Mouse (Mus musculus) midbrain, embryonic 15.5 days (tissue): ENCODE results near the gene Gfod1. TPM values are rescaled to one million over a fixed set of nuclear protein-coding genes. Genes with fewer than 3 reads are reported as not detected.

Experiments
- ATAC-seq: fragments of 200-750 bp; cut with Nextera tagmentation; replicated peaks from 2 replicates; pipeline ENCODE4 v1.8.0; 2017; ENCODE audit warnings: moderate TSS enrichment
- H3K27ac ChIP-seq: fragments of 300-500 bp; sonication (generic); 2 replicates; pipeline ENCODE4 v1.5.1; 2015; ENCODE audit warnings: mild to moderate bottlenecking, inconsistent platforms
- H3K27me3 ChIP-seq: fragments of 300-500 bp; sonication (generic); replicated peaks from 2 replicates; pipeline ENCODE4 v1.6.1; 2015; ENCODE audit warnings: inconsistent platforms
- H3K36me3 ChIP-seq: fragments of 300-500 bp; sonication (generic); replicated peaks from 2 replicates; pipeline ENCODE4 v1.6.1; 2015; ENCODE audit warnings: inconsistent platforms
- H3K4me1 ChIP-seq: fragments of 300-500 bp; sonication (generic); 2 replicates; pipeline ENCODE4 v1.6.1; 2015; ENCODE audit warnings: inconsistent platforms
- H3K4me2 ChIP-seq: fragments of 300-500 bp; sonication (generic); 2 replicates; pipeline ENCODE4 v1.6.1; 2015; ENCODE audit warnings: inconsistent platforms, mild to moderate bottlenecking, moderate library complexity
- H3K4me3 ChIP-seq: fragments of 300-500 bp; sonication (generic); 2 replicates; pipeline ENCODE4 v1.5.1; 2015; ENCODE audit warnings: mild to moderate bottlenecking, inconsistent platforms
- H3K9ac ChIP-seq: fragments of 300-500 bp; sonication (generic); 2 replicates; pipeline ENCODE4 v1.6.1; 2015; ENCODE audit warnings: mild to moderate bottlenecking, inconsistent platforms
- H3K9me3 ChIP-seq: fragments of 300-500 bp; sonication (generic); 2 replicates; pipeline ENCODE4 v1.6.1; 2016; ENCODE audit warnings: inconsistent platforms
- WGBS: fragments of 180-500 bp; shearing (Covaris S2); methylation state at CpG from one replicate; pipeline ENCODE4 v1.1.7; 2015; ENCODE audit warnings: mixed read lengths; 5-methylcytosine and 5-hydroxymethylcytosine counted together
- polyA plus RNA-seq: library from polyadenylated mRNA; unstranded; fragments of >200 nt; fragmentation: Nextera tagmentation; extraction: Ambion mirVana; gene quantifications from 2 replicates; pipeline ENCODE4 v1.2.1, GENCODE M21; 2015

Gene Gfod1
- polyA plus RNA-seq, 1 experiment from 2014 or later = 2.4 TPM

DNA sequence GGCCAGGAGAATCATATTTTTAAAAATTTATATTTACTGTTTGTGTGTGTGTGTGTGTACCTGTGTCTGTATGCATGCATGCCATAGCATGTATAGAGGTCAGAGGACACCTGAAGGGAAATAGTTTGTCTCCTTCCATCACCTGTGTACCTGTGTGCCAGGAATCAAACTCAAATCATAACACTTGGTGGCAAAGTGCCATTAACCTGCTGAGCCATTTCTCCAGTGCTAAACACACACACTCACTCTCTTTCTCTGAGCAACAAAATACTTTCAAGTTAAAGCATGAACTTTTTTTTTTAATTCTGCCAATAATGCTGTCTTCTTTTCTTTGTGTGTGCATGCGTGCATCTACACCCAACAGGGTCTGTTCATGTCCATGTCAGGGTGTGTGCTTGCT lies 83.3 kb downstream of the Gfod1 start:
- Histone ChIP-seq H3K4me2 (no peak overlapping the region), H3K27ac (no peak overlapping the region), H3K27me3 (no peaks in the 10 kb centered on the region), H3K36me3 (no peaks in the 10 kb centered on the region), H3K4me3 (no peak overlapping the region), H3K9me3 (no peaks in the 10 kb centered on the region), H3K4me1 (peaks cover 9% of the 10 kb centered on the region), H3K9ac (no peak overlapping the region)
- WGBS = 83% methylated on average over 1 of the region's 1 CpGs
- no peak for ATAC-seq

- H3K27ac ChIP-seq = no peak overlapping the region
- no peak overlapping the region for H3K4me3 ChIP-seq
- H3K4me1 ChIP-seq = peaks cover 27% of the 10 kb centered on the region
- 63% methylated on average over 4 of the region's 4 CpGs for WGBS
- H3K4me2 ChIP-seq = no peak overlapping the region
- no peaks in the 10 kb centered on the region for H3K27me3 ChIP-seq
- no peak overlapping the region for H3K9ac ChIP-seq
- H3K9me3 ChIP-seq = no peaks in the 10 kb centered on the region
- H3K36me3 ChIP-seq = no peaks in the 10 kb centered on the region
- no peak for ATAC-seq
Measured at GRCm38 (mm10) chr13:43218764-43219163, 85.2 kb downstream of the Gfod1 start.

GRCm38 (mm10) chr13:43218284-43218683 lies 85.7 kb downstream of the Gfod1 start:
- H3K4me1 ChIP-seq = peaks cover 27% of the 10 kb centered on the region
- 69% methylated on average over 4 of the region's 4 CpGs for WGBS
- no peaks in the 10 kb centered on the region for H3K36me3 ChIP-seq
- no peaks in the 10 kb centered on the region for H3K27me3 ChIP-seq
- H3K4me3 ChIP-seq = no peak overlapping the region
- no peak for ATAC-seq
- no peak overlapping the region for H3K4me2 ChIP-seq
- H3K9ac ChIP-seq = no peak overlapping the region
- no peaks in the 10 kb centered on the region for H3K9me3 ChIP-seq
- H3K27ac ChIP-seq = no peak overlapping the region

- Histone ChIP-seq H3K27ac (no peak overlapping the region), H3K9ac (no peak overlapping the region), H3K27me3 (no peaks in the 10 kb centered on the region), H3K9me3 (no peaks in the 10 kb centered on the region), H3K4me3 (no peak overlapping the region), H3K36me3 (no peaks in the 10 kb centered on the region), H3K4me2 (no peak overlapping the region), H3K4me1 (peaks cover 27% of the 10 kb centered on the region)
- 84% methylated on average over 4 of the region's 4 CpGs for WGBS
- ATAC-seq = no peak
Measured at GRCm38 (mm10) chr13:43217686-43218085, 86.3 kb downstream of the Gfod1 start.

GRCm38 (mm10) chr13:43217059-43217458 lies 86.9 kb downstream of the Gfod1 start:
- H3K9me3 ChIP-seq = no peaks in the 10 kb centered on the region
- H3K27me3 ChIP-seq = no peaks in the 10 kb centered on the region
- no peak overlapping the region for H3K4me3 ChIP-seq
- H3K36me3 ChIP-seq = no peaks in the 10 kb centered on the region
- no peak overlapping the region for H3K27ac ChIP-seq
- WGBS = 83% methylated on average over 8 of the region's 8 CpGs
- peaks cover 27% of the 10 kb centered on the region for H3K4me1 ChIP-seq
- ATAC-seq = no peak
- no peak overlapping the region for H3K9ac ChIP-seq
- H3K4me2 ChIP-seq = no peak overlapping the region

- no peaks in the 10 kb centered on the region for H3K36me3 ChIP-seq
- H3K9ac ChIP-seq = no peak overlapping the region
- no peaks in the 10 kb centered on the region for H3K9me3 ChIP-seq
- H3K27ac ChIP-seq = peak overlapping the region; percentile 66
- WGBS = 76% methylated on average over 9 of the region's 9 CpGs
- H3K4me1 ChIP-seq = peaks cover 27% of the 10 kb centered on the region
- H3K4me3 ChIP-seq = no peak overlapping the region
- peak overlapping the region; percentile 51 for H3K4me2 ChIP-seq
- no peaks in the 10 kb centered on the region for H3K27me3 ChIP-seq
- no peak for ATAC-seq
Measured at GRCm38 (mm10) chr13:43215994-43216706, 87.8 kb downstream of the Gfod1 start.

DNA sequence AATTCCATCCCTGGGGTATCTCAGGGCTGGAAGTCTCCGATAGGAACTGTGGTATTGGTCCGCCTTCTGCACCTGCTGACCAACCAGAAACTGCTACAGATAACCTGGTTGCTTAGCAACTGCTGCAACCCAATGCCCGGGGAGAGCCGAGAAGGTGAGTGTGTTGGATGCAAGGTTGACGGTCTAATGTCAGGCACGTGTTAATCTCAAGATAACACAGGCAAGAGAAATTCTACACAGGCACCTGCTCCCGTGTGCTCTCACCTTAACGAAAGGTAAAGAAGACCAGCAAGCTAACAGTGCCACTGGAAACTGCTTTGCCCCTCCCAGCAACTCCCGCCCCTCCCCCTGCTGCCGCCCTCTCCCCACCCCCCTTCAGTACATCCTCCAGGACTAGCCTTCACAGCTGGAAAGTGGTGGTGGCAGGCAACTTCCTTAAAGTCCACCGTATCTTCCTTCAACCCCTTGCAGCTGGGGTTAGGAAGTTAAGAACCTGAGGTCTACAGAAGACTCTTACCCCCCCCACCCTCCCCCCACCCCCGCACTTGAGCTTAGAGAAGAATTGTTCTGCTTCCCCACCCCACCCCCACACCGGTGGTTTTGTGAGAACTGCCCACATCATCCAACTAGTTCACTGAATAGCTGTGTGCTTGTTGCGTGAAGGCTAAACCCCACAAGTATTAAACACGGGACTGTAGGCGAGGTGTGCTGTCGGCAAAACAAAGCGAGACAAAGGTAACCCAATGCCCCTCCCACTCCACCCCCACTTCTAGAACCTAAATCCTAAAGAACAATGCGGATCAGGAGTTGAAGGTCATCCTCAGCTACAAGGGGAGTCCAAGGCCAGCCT lies 88.6 kb downstream of the Gfod1 start:
- H3K27me3 ChIP-seq = no peaks in the 10 kb centered on the region
- H3K4me3 ChIP-seq = peak overlapping the region; percentile 24
- ATAC-seq = peak; percentile 87
- no peaks in the 10 kb centered on the region for H3K36me3 ChIP-seq
- H3K9me3 ChIP-seq = no peaks in the 10 kb centered on the region
- WGBS = 9% methylated on average over 19 of the region's 19 CpGs
- H3K9ac ChIP-seq = no peak overlapping the region
- peaks cover 27% of the 10 kb centered on the region for H3K4me1 ChIP-seq
- peak overlapping the region; percentile 66 for H3K27ac ChIP-seq
- H3K4me2 ChIP-seq = peak overlapping the region; percentile 51

GRCm38 (mm10) chr13:43212338-43212737 lies 91.6 kb downstream of the Gfod1 start:
- ATAC-seq = no peak
- no peak overlapping the region for H3K27ac ChIP-seq
- H3K4me3 ChIP-seq = no peak overlapping the region
- H3K4me1 ChIP-seq = peaks cover 25% of the 10 kb centered on the region
- H3K4me2 ChIP-seq = no peak overlapping the region
- H3K27me3 ChIP-seq = no peaks in the 10 kb centered on the region
- no peaks in the 10 kb centered on the region for H3K9me3 ChIP-seq
- H3K36me3 ChIP-seq = no peaks in the 10 kb centered on the region
- WGBS = 49% methylated on average over 7 of the region's 7 CpGs
- H3K9ac ChIP-seq = no peak overlapping the region

GRCm38 (mm10) chr13:43210956-43211355 lies 93.0 kb downstream of the Gfod1 start:
- Histone ChIP-seq H3K4me2 (no peak overlapping the region), H3K9me3 (no peaks in the 10 kb centered on the region), H3K36me3 (no peaks in the 10 kb centered on the region), H3K4me1 (peaks cover 20% of the 10 kb centered on the region), H3K27ac (no peak overlapping the region), H3K27me3 (no peaks in the 10 kb centered on the region), H3K9ac (no peak overlapping the region), H3K4me3 (no peak overlapping the region)
- WGBS = 89% methylated on average over 5 of the region's 5 CpGs
- no peak for ATAC-seq

DNA sequence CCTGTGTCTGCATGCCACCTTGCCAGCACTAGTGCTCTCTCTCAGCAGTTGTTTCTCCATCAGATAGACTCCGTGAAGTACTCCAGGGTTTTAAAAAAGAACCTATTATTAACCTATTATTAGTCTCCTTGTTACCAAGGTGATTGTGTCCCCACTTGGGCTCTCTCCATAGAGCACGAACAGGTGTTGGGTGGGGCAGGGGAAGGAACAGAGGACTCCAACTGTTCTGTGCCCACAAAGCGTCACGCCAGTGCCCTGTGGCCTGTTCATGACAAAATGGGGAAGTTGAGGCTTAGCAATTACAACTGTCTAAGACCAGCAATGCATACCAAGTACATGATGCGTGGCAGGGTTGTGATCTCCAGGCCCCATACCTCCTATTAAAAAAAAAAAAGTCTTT lies 94.4 kb downstream of the Gfod1 start:
- 72% methylated on average over 5 of the region's 5 CpGs for WGBS
- no peak overlapping the region for H3K4me2 ChIP-seq
- H3K9ac ChIP-seq = no peak overlapping the region
- 0 out of 2 replicates have a peak, but pooled peaks cover 7% of the 10 kb centered on the region for H3K4me1 ChIP-seq
- no peak overlapping the region for H3K27ac ChIP-seq
- no peak overlapping the region for H3K4me3 ChIP-seq
- no peaks in the 10 kb centered on the region for H3K27me3 ChIP-seq
- H3K36me3 ChIP-seq = no peaks in the 10 kb centered on the region
- no peak for ATAC-seq
- H3K9me3 ChIP-seq = no peaks in the 10 kb centered on the region

DNA sequence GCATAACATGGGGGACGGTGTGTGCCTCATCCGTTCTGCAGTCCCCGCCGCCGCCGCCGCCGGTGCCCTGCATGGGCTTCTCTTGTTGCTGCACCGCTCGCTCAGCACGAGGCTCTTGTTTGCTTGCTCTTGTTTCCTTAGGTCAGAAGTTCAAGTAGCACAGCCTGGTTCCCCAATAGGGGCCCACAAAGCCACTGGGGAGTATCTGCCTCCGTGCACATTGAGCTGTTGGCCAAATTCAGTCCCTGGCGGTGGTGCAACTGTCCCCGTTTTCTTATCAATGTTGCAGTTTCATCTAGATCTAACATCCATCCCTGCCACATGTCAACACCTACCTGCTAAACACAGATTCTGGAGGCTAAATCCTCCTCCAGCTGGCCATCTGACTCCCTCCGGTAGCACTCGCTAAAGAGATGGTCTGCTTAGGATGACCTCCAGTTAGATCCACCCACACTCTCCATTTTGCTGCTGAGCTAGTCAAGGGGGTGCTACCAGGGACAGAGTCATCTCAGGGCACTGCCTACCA lies 95.0 kb downstream of the Gfod1 start:
- H3K9ac ChIP-seq = no peak overlapping the region
- H3K36me3 ChIP-seq = no peaks in the 10 kb centered on the region
- H3K9me3 ChIP-seq = no peaks in the 10 kb centered on the region
- no peaks in the 10 kb centered on the region for H3K27me3 ChIP-seq
- WGBS = 59% methylated on average over 16 of the region's 16 CpGs
- no peak overlapping the region for H3K27ac ChIP-seq
- H3K4me1 ChIP-seq = 0 out of 2 replicates have a peak, but pooled peaks cover 1% of the 10 kb centered on the region
- no peak overlapping the region for H3K4me3 ChIP-seq
- no peak for ATAC-seq
- no peak overlapping the region for H3K4me2 ChIP-seq

- H3K4me2 ChIP-seq = no peak overlapping the region
- no peak overlapping the region for H3K4me3 ChIP-seq
- H3K9me3 ChIP-seq = no peaks in the 10 kb centered on the region
- H3K4me1 ChIP-seq = no peaks in the 10 kb centered on the region
- H3K36me3 ChIP-seq = no peaks in the 10 kb centered on the region
- H3K27ac ChIP-seq = no peak overlapping the region
- ATAC-seq = no peak
- no peaks in the 10 kb centered on the region for H3K27me3 ChIP-seq
- no peak overlapping the region for H3K9ac ChIP-seq
- WGBS = 84% methylated on average over 12 of the region's 12 CpGs
Measured at GRCm38 (mm10) chr13:43206118-43206683, 97.8 kb downstream of the Gfod1 start.
